Mouse (Mus musculus) forebrain, embryonic 14.5 days (tissue): ENCODE data around the gene Sptbn2. TPM values are rescaled to one million over a fixed set of nuclear protein-coding genes. Genes with fewer than 3 reads are reported as not detected.
"Not testable (repeated sequence)": the region's sequence is repeated elsewhere in the genome, so short reads cannot be mapped to it uniquely, and the experiment has no call there.

ENCODE experiments used
- ATAC-seq: fragments of 200-750 bp; cut with Nextera tagmentation; 2 replicates; pipeline ENCODE4 v1.8.0; 2017; ENCODE audit warnings: mild to moderate bottlenecking, moderate library complexity
- DNase-seq: peaks from one replicate; pipeline ENCODE4 v3.0.0-alpha.2; 2015; ENCODE audit warnings: low spot score
- H3K27ac ChIP-seq: fragments of 300-500 bp; sonication (generic); 2 replicates; pipeline ENCODE4 v1.5.1; 2014; ENCODE audit warnings: low read depth, mild to moderate bottlenecking, control low read depth, low read length, moderate library complexity
- H3K27me3 ChIP-seq: fragments of 300-500 bp; sonication (generic); replicated peaks from 2 replicates; pipeline ENCODE4 v1.6.1; 2014; ENCODE audit warnings: low read length, control low read depth, mixed read lengths; ENCODE audit not compliant: control insufficient read depth, insufficient read depth
- H3K36me3 ChIP-seq: fragments of 300-500 bp; sonication (generic); 2 replicates; pipeline ENCODE4 v1.6.1; 2014; ENCODE audit warnings: low read length, control low read depth; ENCODE audit not compliant: control insufficient read depth, insufficient read depth
- H3K4me1 ChIP-seq: fragments of 300-500 bp; sonication (generic); 2 replicates; pipeline ENCODE4 v1.6.1; 2014; ENCODE audit warnings: antibody characterized with exemption, low read length, control low read depth; ENCODE audit not compliant: control insufficient read depth, insufficient read depth
- H3K4me2 ChIP-seq: fragments of 300-500 bp; sonication (generic); 2 replicates; pipeline ENCODE4 v1.6.1; 2014; ENCODE audit warnings: mild to moderate bottlenecking, control low read depth, low read length
- H3K4me3 ChIP-seq: fragments of 300-500 bp; sonication (generic); 2 replicates; pipeline ENCODE4 v1.5.1; 2014; ENCODE audit warnings: low read depth, low read length, control low read depth
- H3K9ac ChIP-seq: fragments of 300-500 bp; sonication (generic); 2 replicates; pipeline ENCODE4 v1.6.1; 2014; ENCODE audit warnings: mild to moderate bottlenecking, low read length, control low read depth, moderate library complexity
- H3K9me3 ChIP-seq: fragments of 300-500 bp; sonication (generic); replicated peaks from 2 replicates; pipeline ENCODE4 v1.6.1; 2016; ENCODE audit warnings: low read length, control low read depth, mixed read lengths; ENCODE audit not compliant: control insufficient read depth
- WGBS: fragments of 180-500 bp; shearing (Covaris S2); extraction: QIAGEN DNeasy Blood & Tissue Kit; methylation state at CpG from one replicate; pipeline ENCODE4 v1.1.7; 2014; 5-methylcytosine and 5-hydroxymethylcytosine counted together
- polyA plus RNA-seq: library from polyadenylated mRNA; unstranded; fragments of >200 nt; fragmentation: Nextera tagmentation; extraction: Ambion mirVana; gene quantifications from 2 replicates; pipeline ENCODE4 v1.2.1, GENCODE M21; 2014

Gene Sptbn2
- polyA plus RNA-seq, 1 experiment from 2014 or later: 25.0 TPM

DNA sequence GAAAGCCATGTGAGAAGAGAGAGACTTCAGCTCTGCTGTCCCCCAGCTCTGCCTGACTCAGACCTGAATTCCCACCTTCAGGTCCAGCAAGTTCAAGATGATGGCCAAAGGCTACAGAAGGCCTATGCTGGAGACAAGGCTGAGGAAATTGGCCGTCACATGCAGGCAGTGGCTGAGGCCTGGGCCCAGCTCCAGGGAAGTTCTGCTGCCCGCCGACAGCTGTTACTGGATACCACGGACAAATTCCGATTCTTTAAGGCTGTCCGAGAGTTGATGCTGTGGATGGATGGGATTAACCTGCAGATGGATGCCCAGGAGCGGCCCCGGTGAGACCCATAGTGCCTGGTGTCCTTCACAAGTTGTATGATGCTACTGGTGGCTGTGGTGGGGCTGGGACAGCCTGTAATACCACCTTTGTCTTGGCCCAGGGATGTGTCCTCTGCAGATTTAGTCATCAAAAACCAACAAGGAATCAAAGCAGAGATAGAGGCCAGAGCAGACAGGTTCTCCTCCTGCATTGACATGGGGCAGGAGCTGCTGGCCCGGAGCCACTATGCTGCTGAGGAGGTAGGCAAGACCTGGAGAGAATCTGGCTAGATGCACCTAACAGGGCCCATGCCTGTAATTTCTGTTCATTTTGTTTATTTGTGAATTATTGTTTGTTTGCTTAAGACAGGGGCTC, 36.8 kb downstream of the Sptbn2 start:
- H3K4me3 ChIP-seq: no peak overlapping the region
- no peak for ATAC-seq
- 89% methylated on average over 9 of the region's 9 CpGs for WGBS
- H3K4me2 ChIP-seq: no peak overlapping the region
- H3K36me3 ChIP-seq: peaks cover 90% of the 10 kb centered on the region
- no peaks in the 10 kb centered on the region for H3K27me3 ChIP-seq
- H3K9me3 ChIP-seq: no peaks in the 10 kb centered on the region
- H3K4me1 ChIP-seq: no peaks in the 10 kb centered on the region
- DNase-seq: no peak
- no peak overlapping the region for H3K9ac ChIP-seq
- no peak overlapping the region for H3K27ac ChIP-seq

DNA sequence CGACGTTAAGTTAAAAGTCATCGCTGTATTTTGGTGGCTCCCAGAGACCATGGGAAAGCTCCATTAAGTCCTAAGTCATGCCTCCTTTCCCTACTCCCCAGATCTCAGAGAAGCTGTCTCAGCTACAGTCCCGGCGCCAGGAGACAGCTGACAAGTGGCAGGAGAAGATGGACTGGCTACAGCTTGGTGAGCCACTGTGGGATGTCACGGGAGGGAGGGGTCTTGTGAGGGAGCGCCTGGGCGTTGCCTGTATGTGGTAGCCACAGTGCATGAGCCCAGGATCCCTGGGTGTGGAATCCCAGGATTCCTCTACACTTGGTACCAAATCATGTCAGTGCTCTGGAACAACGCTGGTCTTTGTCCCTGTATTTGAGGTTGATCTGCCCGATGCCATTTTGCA, 37.5 kb downstream of the Sptbn2 start:
- no peak overlapping the region for H3K9ac ChIP-seq
- H3K27me3 ChIP-seq: no peaks in the 10 kb centered on the region
- ATAC-seq (no peak), DNase-seq (no peak)
- WGBS: 89% methylated on average over 10 of the region's 10 CpGs
- H3K27ac ChIP-seq: no peak overlapping the region
- no peak overlapping the region for H3K4me2 ChIP-seq
- no peaks in the 10 kb centered on the region for H3K4me1 ChIP-seq
- peaks cover 93% of the 10 kb centered on the region for H3K36me3 ChIP-seq
- H3K9me3 ChIP-seq: no peaks in the 10 kb centered on the region
- H3K4me3 ChIP-seq: no peak overlapping the region

DNA sequence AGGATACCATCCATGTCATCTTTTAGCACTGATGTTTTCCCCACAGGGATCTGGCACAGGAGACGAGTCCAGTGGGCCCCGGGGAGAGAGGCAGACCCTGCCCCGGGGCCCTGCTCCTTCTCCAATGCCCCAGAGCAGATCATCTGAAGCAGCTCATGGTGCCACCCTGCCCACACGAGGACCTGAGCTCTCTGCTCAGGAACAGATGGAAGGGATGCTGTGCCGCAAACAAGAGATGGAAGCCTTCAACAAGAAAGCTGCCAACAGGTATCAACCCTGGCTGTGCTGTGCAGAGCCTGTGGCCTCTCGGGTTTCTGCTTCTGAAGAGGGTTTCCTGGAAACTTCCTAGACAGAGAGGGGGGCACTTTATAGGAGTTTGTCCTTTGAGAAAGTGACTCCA, 39.0 kb downstream of the Sptbn2 start:
- DNase-seq (no peak), ATAC-seq (no peak)
- Histone ChIP-seq H3K4me3 (no peak overlapping the region), H3K4me1 (no peaks in the 10 kb centered on the region), H3K27me3 (no peaks in the 10 kb centered on the region), H3K4me2 (no peak overlapping the region), H3K36me3 (peaks cover 80% of the 10 kb centered on the region), H3K9ac (no peak overlapping the region), H3K27ac (no peak overlapping the region), H3K9me3 (no peaks in the 10 kb centered on the region)
- WGBS: 86% methylated on average over 6 of the region's 6 CpGs

DNA sequence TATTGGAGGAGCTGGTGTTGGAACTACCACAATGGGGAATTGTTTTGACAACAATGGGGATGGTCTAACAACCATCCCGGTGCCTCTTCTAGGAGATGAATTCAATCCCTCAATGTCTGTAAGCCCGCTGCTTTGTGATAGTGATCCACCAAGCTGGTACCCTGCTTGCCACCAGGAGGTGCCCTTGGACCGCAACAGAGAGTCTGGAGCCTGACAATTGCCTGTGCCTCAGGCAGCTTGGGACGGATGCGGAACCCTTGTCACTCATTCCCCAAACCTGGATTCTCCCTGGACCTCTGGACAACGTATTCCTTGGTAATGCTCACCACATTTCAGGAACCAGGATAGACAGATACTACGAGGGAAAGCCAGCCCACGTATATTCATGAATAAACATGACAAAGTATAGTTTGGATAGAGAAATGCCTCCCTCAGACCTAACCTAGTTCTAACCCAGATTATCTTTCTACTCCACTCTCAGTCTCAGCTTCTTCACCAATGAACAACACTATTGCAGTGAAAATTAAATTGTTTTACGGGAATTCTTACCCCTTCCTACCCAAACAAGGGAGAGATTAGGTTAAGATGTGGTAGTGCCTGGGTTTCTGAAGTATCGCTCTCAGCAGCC, 44.7 kb downstream of the Sptbn2 start:
- Histone ChIP-seq H3K4me1 (peaks cover 24% of the 10 kb centered on the region), H3K9me3 (no peaks in the 10 kb centered on the region), H3K4me3 (peak overlapping the region; percentile 65), H3K27ac (peak overlapping the region; percentile 98), H3K36me3 (peaks cover 40% of the 10 kb centered on the region), H3K4me2 (peak overlapping the region; percentile 54), H3K9ac (peak overlapping the region; percentile 88), H3K27me3 (no peaks in the 10 kb centered on the region)
- peak; percentile 95 for DNase-seq
- 0% methylated on average over 10 of the region's 10 CpGs for WGBS
- peak; percentile 81 for ATAC-seq

DNA sequence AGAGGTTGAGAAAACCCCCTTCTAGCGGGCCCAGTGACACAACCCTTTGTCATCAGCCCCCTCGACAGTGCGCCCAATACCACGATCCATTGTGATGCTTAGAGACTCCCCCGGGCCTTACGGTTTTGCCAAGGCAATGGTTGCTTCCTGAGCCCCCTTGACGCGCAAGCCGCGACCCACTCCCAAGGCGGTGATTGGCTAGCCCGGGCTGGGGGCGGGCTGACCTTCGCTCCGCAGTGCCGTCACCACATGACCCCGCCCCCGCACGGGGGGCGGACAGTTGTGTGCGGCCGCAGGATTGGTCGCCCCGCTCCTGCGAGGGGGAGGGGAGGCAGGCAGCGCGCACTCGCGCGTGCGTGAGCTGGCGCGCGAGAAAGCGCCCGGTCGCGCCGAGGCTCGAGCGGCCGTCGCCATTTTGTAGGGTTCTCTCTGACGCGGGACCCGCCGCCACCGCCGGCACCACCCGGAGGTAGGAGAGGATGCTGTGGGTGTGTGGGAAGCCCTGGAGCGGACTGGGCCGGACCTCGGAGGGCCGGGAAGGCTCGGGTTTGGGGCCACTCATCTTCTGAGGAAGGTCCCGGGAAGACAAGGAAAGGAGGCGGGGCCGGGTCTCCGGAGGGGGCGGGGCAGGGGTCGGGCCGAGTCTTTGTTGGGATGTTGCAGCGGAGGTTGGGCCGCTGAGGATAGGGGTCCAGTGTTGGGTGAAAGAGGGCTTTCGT, 45.4 kb downstream of the Sptbn2 start, which contains the start of gene Rbm4b:
Gene Rbm4b, plus strand, starts transcription at position 305 of the 719 bp plus-strand sequence.
- WGBS: under 1% methylated on average over 64 of the region's 65 CpGs

DNA sequence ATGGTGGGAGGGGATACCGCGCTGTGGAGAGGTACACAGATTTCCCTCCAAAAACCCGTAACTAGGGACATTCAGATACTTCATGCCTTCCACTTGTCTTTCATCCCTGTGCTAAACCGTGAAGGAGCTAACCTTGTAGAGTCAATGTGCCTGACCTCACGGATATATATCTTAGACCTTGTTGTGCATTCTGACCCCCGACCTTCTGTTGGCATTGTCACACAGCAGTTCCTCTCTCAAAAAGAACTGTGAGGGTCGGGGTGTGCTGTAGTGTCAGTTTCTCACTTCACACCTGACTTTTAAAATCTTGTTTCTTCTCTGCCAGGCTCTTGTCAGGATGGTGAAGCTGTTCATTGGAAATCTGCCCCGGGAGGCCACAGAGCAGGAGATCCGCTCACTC, 46.0 kb downstream of the Sptbn2 start:
- no peaks in the 10 kb centered on the region for H3K27me3 ChIP-seq
- H3K9me3 ChIP-seq: no peaks in the 10 kb centered on the region
- H3K4me2 ChIP-seq: peak overlapping the region; percentile 54
- no peak for ATAC-seq
- DNase-seq: no peak
- WGBS: 1% methylated on average over 9 of the region's 9 CpGs
- H3K9ac ChIP-seq: peak overlapping the region; percentile 88
- peaks cover 29% of the 10 kb centered on the region for H3K4me1 ChIP-seq
- peak overlapping the region; percentile 65 for H3K4me3 ChIP-seq
- H3K27ac ChIP-seq: peak overlapping the region; percentile 98
- H3K36me3 ChIP-seq: peaks cover 40% of the 10 kb centered on the region

More for the DNA sequence above, 45.4 kb downstream of the Sptbn2 start, which contains the start of gene Rbm4b:
- Histone ChIP-seq H3K9me3 (no peaks in the 10 kb centered on the region), H3K36me3 (peaks cover 40% of the 10 kb centered on the region), H3K27me3 (no peaks in the 10 kb centered on the region), H3K4me3 (peak within 1 kb of the TSS; percentile 65), H3K4me2 (peak within 1 kb of the TSS; percentile 54), H3K27ac (peak within 1 kb of the TSS; percentile 98), H3K4me1 (peaks cover 29% of the 10 kb centered on the region), H3K9ac (peak within 1 kb of the TSS; percentile 88)
- ATAC-seq (peak; percentile 96), DNase-seq (peak; percentile 99)

DNA sequence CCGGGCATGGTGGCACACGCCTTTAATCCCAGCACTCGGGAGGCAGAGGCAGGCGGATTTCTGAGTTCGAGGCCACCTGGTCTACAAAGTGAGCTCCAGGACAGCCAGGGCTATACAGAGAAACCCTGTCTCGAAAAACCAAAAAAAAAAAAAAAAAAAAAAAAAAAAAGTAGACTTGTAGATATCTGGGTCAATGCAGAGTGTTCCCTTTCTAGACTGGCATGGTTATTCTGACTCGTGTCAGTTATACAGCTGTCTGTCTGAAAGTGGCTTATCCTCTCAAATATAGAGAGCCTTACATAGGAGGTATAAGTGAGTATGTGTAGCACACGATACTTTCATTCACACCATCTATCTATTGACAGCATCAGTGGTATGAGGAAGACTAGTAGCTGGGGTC, 49.6 kb downstream of the Sptbn2 start:
- not testable (repeated sequence) for DNase-seq
- H3K4me1 ChIP-seq: peaks cover 33% of the 10 kb centered on the region

DNA sequence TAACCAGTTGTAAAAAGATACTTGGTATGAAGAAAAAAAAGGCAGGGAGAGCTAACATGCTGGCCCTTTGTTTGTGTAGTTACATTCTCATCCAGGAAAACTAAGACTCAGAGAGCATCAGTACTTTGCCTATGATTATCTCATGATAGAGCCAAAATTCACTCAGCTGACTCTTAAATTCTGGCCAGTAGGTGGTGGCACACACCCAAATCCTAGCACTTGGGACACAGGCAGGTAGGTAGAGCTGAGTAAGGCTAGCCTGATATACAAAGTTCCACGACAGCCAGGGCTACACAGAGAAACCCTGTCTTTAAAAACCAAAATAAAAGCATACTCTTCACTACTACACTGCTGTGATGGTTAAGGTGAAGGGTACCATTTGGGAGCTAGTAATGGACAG, 51.9 kb downstream of the Sptbn2 start:
- H3K4me1 ChIP-seq: peaks cover 29% of the 10 kb centered on the region
- H3K9ac ChIP-seq: no peak overlapping the region
- no peaks in the 10 kb centered on the region for H3K9me3 ChIP-seq
- no peak overlapping the region for H3K4me3 ChIP-seq
- no peaks in the 10 kb centered on the region for H3K27me3 ChIP-seq
- WGBS: 50% methylated on average over 1 of the region's 1 CpGs
- DNase-seq: no peak
- H3K27ac ChIP-seq: no peak overlapping the region
- no peak for ATAC-seq
- H3K4me2 ChIP-seq: no peak overlapping the region
- peaks cover 80% of the 10 kb centered on the region for H3K36me3 ChIP-seq

More for the DNA sequence above, 49.6 kb downstream of the Sptbn2 start:
- not testable (repeated sequence) for H3K4me3 ChIP-seq, H3K27me3 ChIP-seq, ATAC-seq, H3K9ac ChIP-seq, H3K27ac ChIP-seq, H3K9me3 ChIP-seq
- peaks cover 63% of the 10 kb centered on the region for H3K36me3 ChIP-seq
- WGBS: 92% methylated on average over 8 of the region's 8 CpGs
- H3K4me2 ChIP-seq: peak overlapping the region; percentile 26; the same call in 1 of the 2 replicates
